ENCODE assay signal across 8 mouse cellular contexts in the genomic region with DNA sequence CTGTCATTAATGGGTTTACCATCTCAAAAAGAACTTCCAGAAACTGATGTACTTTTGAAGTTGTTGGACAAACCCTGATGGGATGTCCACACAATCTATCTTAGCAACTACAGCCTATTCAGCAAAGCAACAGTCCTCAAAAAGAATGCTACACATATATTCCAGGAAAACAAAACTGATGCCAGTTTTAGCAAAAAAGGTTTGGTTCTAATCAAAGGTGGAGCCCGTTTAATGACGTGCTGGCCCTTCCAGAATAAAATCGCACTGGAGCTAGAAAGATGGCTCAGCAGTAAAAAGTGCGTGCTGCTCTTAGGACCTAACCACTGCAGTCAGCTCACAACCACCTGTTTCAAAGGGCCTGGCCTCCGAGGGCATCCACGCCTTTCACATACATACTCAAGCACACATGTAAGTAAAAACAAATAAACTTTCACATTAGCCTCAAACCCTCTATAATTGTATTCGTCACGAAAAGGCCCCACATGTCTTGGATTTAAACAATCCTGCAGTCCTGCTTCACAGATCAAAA. TPM values are rescaled to one million over a fixed set of nuclear protein-coding genes. Genes with fewer than 3 reads are reported as not detected.
DNase-seq lines count a peak whose midpoint lies in the region; ATAC-seq lines count a peak whose summit lies in the region.

No protein-coding gene starts in this region.

- H3K27me3 ChIP-seq in kidney, embryonic 15.5 days: no peaks in the 10 kb centered on the region
- no peaks in the 10 kb centered on the region for H3K27me3 ChIP-seq in embryonic facial prominence, embryonic 12.5 days
- no peaks in the 10 kb centered on the region for H3K27me3 ChIP-seq in intestine, embryonic 16.5 days (replicated peaks; ENCODE audit: control insufficient read depth, insufficient read depth, low read length)
- 0 out of 2 replicates have a peak, but pooled peaks cover 4% of the 10 kb centered on the region for H3K27me3 ChIP-seq in neural tube, embryonic 13.5 days

- peaks cover 26% of the 10 kb centered on the region for H3K4me1 ChIP-seq in kidney, embryonic 15.5 days
- H3K4me1 ChIP-seq in embryonic facial prominence, embryonic 12.5 days: peaks cover 16% of the 10 kb centered on the region
- peaks cover 23% of the 10 kb centered on the region for H3K4me1 ChIP-seq in intestine, embryonic 16.5 days (ENCODE audit: control insufficient read depth, insufficient read depth, low read length)
- H3K4me1 ChIP-seq in neural tube, embryonic 13.5 days (replicated peaks): peaks cover 33% of the 10 kb centered on the region

- peak overlapping the region; percentile 79 for H3K4me2 ChIP-seq in kidney, embryonic 15.5 days
- H3K4me2 ChIP-seq in embryonic facial prominence, embryonic 12.5 days (replicated peaks): peak overlapping the region; percentile 95
- peak overlapping the region; percentile 76 for H3K4me2 ChIP-seq in intestine, embryonic 16.5 days (ENCODE audit: low read depth, low read length)
- H3K4me2 ChIP-seq in neural tube, embryonic 13.5 days: peak overlapping the region; percentile 97

- DNase-seq in kidney, adult 8-10 months: no peak
- no peak for DNase-seq in right cerebral cortex, postnatal 4 days
- DNase-seq in cerebellum, postnatal 25 days: no peak
- no peak for DNase-seq in spleen, postnatal 36 days (ENCODE audit: low spot score in 2 of 2)

- ATAC-seq in kidney, embryonic 15.5 days (replicated peaks; ENCODE audit: low FRiP score): no peak
- no peak for ATAC-seq in embryonic facial prominence, embryonic 12.5 days (ENCODE audit: insufficient number of reproducible peaks, insufficient read depth, low FRiP score, low TSS enrichment)
- no peak for ATAC-seq in intestine, embryonic 16.5 days
- no peak for ATAC-seq in neural tube, embryonic 13.5 days (ENCODE audit: low read depth)

- H3K9ac ChIP-seq in kidney, embryonic 15.5 days: no peak overlapping the region
- H3K9ac ChIP-seq in embryonic facial prominence, embryonic 12.5 days: no peak overlapping the region
- peak overlapping the region; percentile 43; the same call in 1 of the 2 replicates for H3K9ac ChIP-seq in intestine, embryonic 16.5 days (ENCODE audit: low read depth, low read length)
- peak overlapping the region; percentile 96 for H3K9ac ChIP-seq in neural tube, embryonic 13.5 days

- peak overlapping the region; percentile 90 for H3K4me3 ChIP-seq in kidney, embryonic 15.5 days (replicated peaks)
- H3K4me3 ChIP-seq in embryonic facial prominence, embryonic 12.5 days: peak overlapping the region; percentile 97; the same call in 1 of the 2 replicates
- H3K4me3 ChIP-seq in intestine, embryonic 16.5 days (ENCODE audit: low read length): peak overlapping the region; percentile 96
- peak overlapping the region; percentile 91 for H3K4me3 ChIP-seq in neural tube, embryonic 13.5 days

- H3K9me3 ChIP-seq in kidney, embryonic 15.5 days (replicated peaks): no peaks in the 10 kb centered on the region
- no peaks in the 10 kb centered on the region for H3K9me3 ChIP-seq in embryonic facial prominence, embryonic 12.5 days
- H3K9me3 ChIP-seq in intestine, embryonic 16.5 days (ENCODE audit: control insufficient read depth, low read length): no peaks in the 10 kb centered on the region
- no peaks in the 10 kb centered on the region for H3K9me3 ChIP-seq in neural tube, embryonic 13.5 days

- peaks cover 33% of the 10 kb centered on the region for H3K36me3 ChIP-seq in kidney, embryonic 15.5 days
- H3K36me3 ChIP-seq in embryonic facial prominence, embryonic 12.5 days: 0 out of 2 replicates have a peak, but pooled peaks cover 9% of the 10 kb centered on the region
- H3K36me3 ChIP-seq in intestine, embryonic 16.5 days (ENCODE audit: control insufficient read depth, insufficient read depth, low read length): 0 out of 2 replicates have a peak, but pooled peaks cover 3% of the 10 kb centered on the region
- peaks cover 19% of the 10 kb centered on the region; the same call in 1 of the 2 replicates for H3K36me3 ChIP-seq in neural tube, embryonic 13.5 days

- H3K27ac ChIP-seq in kidney, embryonic 15.5 days: no peak overlapping the region
- H3K27ac ChIP-seq in embryonic facial prominence, embryonic 12.5 days: no peak overlapping the region
- no peak overlapping the region for H3K27ac ChIP-seq in intestine, embryonic 16.5 days (ENCODE audit: low read length)
- H3K27ac ChIP-seq in neural tube, embryonic 13.5 days (replicated peaks): no peak overlapping the region

- WGBS in kidney, embryonic 15.5 days: 63% methylated on average over 8 of the region's 8 CpGs
- WGBS in embryonic facial prominence, embryonic 12.5 days: 67% methylated on average over 8 of the region's 8 CpGs
- WGBS in intestine, embryonic 16.5 days: 54% methylated on average over 8 of the region's 8 CpGs
- WGBS in neural tube, embryonic 13.5 days: 71% methylated on average over 8 of the region's 8 CpGs

RNA-seq across cellular contexts. Expression of gene Atp13a3, which starts 18.8 kb away (rescaled TPM):
- 12.1 and 14.0 TPM in 2 replicates for polyA plus RNA-seq in kidney, embryonic 15.5 days (2015; fragmentation: Nextera tagmentation; extraction: Ambion mirVana)
- 13.1 and 15.2 TPM in 2 replicates for polyA plus RNA-seq in embryonic facial prominence, embryonic 12.5 days (2016; fragmentation: Nextera tagmentation; extraction: Ambion mirVana)
- polyA plus RNA-seq in intestine, embryonic 16.5 days (2015; fragmentation: Nextera tagmentation; extraction: Ambion mirVana): 14.1 and 17.2 TPM in 2 replicates
- polyA plus RNA-seq in neural tube, embryonic 13.5 days (2015; fragmentation: Nextera tagmentation; extraction: Ambion mirVana): 7.8 and 9.0 TPM in 2 replicates

Comparison
In these comparisons a context has a peak if more than half of its experiments do, and no peak if none do; other contexts are left out.
1. H3K9ac ChIP-seq: peak in intestine, embryonic 16.5 days (single experiment) and neural tube, embryonic 13.5 days (single experiment); none in kidney, embryonic 15.5 days (single experiment) and embryonic facial prominence, embryonic 12.5 days (single experiment).
2. Peak in every context shown above with its lines, with median percentiles within 50 percentile points of each other: H3K4me2 ChIP-seq and H3K4me3 ChIP-seq.